Mouse (Mus musculus) CD4-positive helper T cell, adult 2 months (primary cell): ENCODE results near the gene Cblb.

Experiments used
- DNase-seq: peaks from one replicate; pipeline ENCODE4 v3.0.0-alpha.2; 2012; ENCODE audit warnings: low read depth, missing footprints, low spot score

Cblb gene

GRCm38 (mm10) chr16:52038283-52038682 is 7.3 kb downstream of the Cblb start:
- DNase-seq: peak; percentile 45

GRCm38 (mm10) chr16:52038821-52039220 is 7.8 kb downstream of the Cblb start:
- DNase-seq: no peak

- DNase-seq: no peak
These were observed 9.9 kb downstream of the Cblb start for GRCm38 (mm10) chr16:52040937-52041336.

- DNase-seq: no peak
These were observed 11.8 kb downstream of the Cblb start for GRCm38 (mm10) chr16:52042667-52043379.

GRCm38 (mm10) chr16:52043380-52044117 is 12.5 kb downstream of the Cblb start:
- no peak for DNase-seq

GRCm38 (mm10) chr16:52044518-52044917 is 13.5 kb downstream of the Cblb start:
- DNase-seq: no peak

- no peak for DNase-seq
These were observed 14.0 kb downstream of the Cblb start for GRCm38 (mm10) chr16:52044985-52045384.

GRCm38 (mm10) chr16:52046464-52046863 is 15.4 kb downstream of the Cblb start:
- no peak for DNase-seq

GRCm38 (mm10) chr16:52051106-52051505 is 20.1 kb downstream of the Cblb start:
- no peak for DNase-seq

- DNase-seq: no peak
These were observed 21.7 kb downstream of the Cblb start for GRCm38 (mm10) chr16:52052734-52053133.

GRCm38 (mm10) chr16:52055236-52055635 is 24.2 kb downstream of the Cblb start:
- DNase-seq: peak; percentile 42

- peak; percentile 70 for DNase-seq
These were observed 25.1 kb downstream of the Cblb start for GRCm38 (mm10) chr16:52056164-52056563.

GRCm38 (mm10) chr16:52057335-52057734 is 26.3 kb downstream of the Cblb start:
- DNase-seq: no peak

GRCm38 (mm10) chr16:52059535-52059934 is 28.5 kb downstream of the Cblb start:
- no peak for DNase-seq

GRCm38 (mm10) chr16:52060100-52060719 is 29.2 kb downstream of the Cblb start:
- peak; percentile 91 for DNase-seq

GRCm38 (mm10) chr16:52061015-52061481 is 30.0 kb downstream of the Cblb start:
- peak; percentile 84 for DNase-seq

GRCm38 (mm10) chr16:52064309-52065105 is 33.5 kb downstream of the Cblb start:
- DNase-seq: peak; percentile 68

GRCm38 (mm10) chr16:52067632-52068516 is 36.8 kb downstream of the Cblb start:
- DNase-seq: peak; percentile 59

GRCm38 (mm10) chr16:52068517-52068874 is 37.5 kb downstream of the Cblb start:
- DNase-seq: no peak

GRCm38 (mm10) chr16:52069648-52070047 is 38.6 kb downstream of the Cblb start:
- no peak for DNase-seq

- DNase-seq: no peak
These were observed 39.1 kb downstream of the Cblb start for GRCm38 (mm10) chr16:52070128-52070527.
